Mouse (Mus musculus): ENCODE results near the gene Ptar1. TPM values are rescaled to one million over a fixed set of nuclear protein-coding genes. Genes with fewer than 3 reads are reported as not detected.
"Not testable (repeated sequence)": the region's sequence is repeated elsewhere in the genome, so short reads cannot be mapped to it uniquely, and the experiment has no call there.

Gene Ptar1
- 4.2 and 4.4 TPM in 2 replicates for polyA plus RNA-seq (2012; rRNA removed)

GRCm38 (mm10) chr19:23687296-23688021 is at the start of gene Ptar1:
Ptar1 (plus strand) TSS chr19:23687429.
- no peak for DNase-seq (ENCODE audit: low read depth)

GRCm38 (mm10) chr19:23643819-23644218 is 43.4 kb upstream of the Ptar1 start:
- DNase-seq (ENCODE audit: low read depth): no peak

GRCm38 (mm10) chr19:23645347-23645746 is 41.9 kb upstream of the Ptar1 start:
- DNase-seq (ENCODE audit: low read depth): no peak

GRCm38 (mm10) chr19:23647308-23647707 is 39.9 kb upstream of the Ptar1 start:
- DNase-seq (ENCODE audit: low read depth): no peak

GRCm38 (mm10) chr19:23652644-23653043 is 34.6 kb upstream of the Ptar1 start, which contains the start of gene 1700028P14Rik:
1700028P14Rik (minus strand) TSS chr19:23652812.
- DNase-seq (ENCODE audit: low read depth): no peak

GRCm38 (mm10) chr19:23653154-23653553 is 34.1 kb upstream of the Ptar1 start:
- no peak for DNase-seq (ENCODE audit: low read depth)

- DNase-seq (ENCODE audit: low read depth): no peak
Measured at GRCm38 (mm10) chr19:23657261-23657932, 29.8 kb upstream of the Ptar1 start.

- DNase-seq (ENCODE audit: low read depth): no peak
Measured at GRCm38 (mm10) chr19:23658350-23658749, 28.9 kb upstream of the Ptar1 start.

- DNase-seq (ENCODE audit: low read depth): no peak
Measured at GRCm38 (mm10) chr19:23664083-23664482, 23.1 kb upstream of the Ptar1 start.

- no peak for DNase-seq (ENCODE audit: low read depth)
Measured at GRCm38 (mm10) chr19:23668142-23668655, 19.0 kb upstream of the Ptar1 start.

- DNase-seq (ENCODE audit: low read depth): no peak
Measured at GRCm38 (mm10) chr19:23673021-23673420, 14.2 kb upstream of the Ptar1 start.

GRCm38 (mm10) chr19:23675656-23676055 is 11.6 kb upstream of the Ptar1 start:
- not testable (repeated sequence) for DNase-seq (ENCODE audit: low read depth)

GRCm38 (mm10) chr19:23686962-23687295 is 300 bp upstream of the Ptar1 start:
- no peak for DNase-seq (ENCODE audit: low read depth)

- DNase-seq (ENCODE audit: low read depth): no peak
Measured at GRCm38 (mm10) chr19:23688421-23688946, 1.3 kb downstream of the Ptar1 start.

GRCm38 (mm10) chr19:23694344-23694743 is 7.1 kb downstream of the Ptar1 start:
- peak; percentile 17 for DNase-seq (ENCODE audit: low read depth)

- DNase-seq (ENCODE audit: low read depth): peak; percentile 17
Measured at GRCm38 (mm10) chr19:23697861-23698260, 10.6 kb downstream of the Ptar1 start.

- DNase-seq (ENCODE audit: low read depth): no peak
Measured at GRCm38 (mm10) chr19:23698366-23698765, 11.1 kb downstream of the Ptar1 start.

- no peak for DNase-seq (ENCODE audit: low read depth)
Measured at GRCm38 (mm10) chr19:23699131-23699530, 11.9 kb downstream of the Ptar1 start.

- DNase-seq (ENCODE audit: low read depth): no peak
Measured at GRCm38 (mm10) chr19:23702896-23703295, 15.7 kb downstream of the Ptar1 start.

GRCm38 (mm10) chr19:23705383-23705782 is 18.2 kb downstream of the Ptar1 start:
- no peak for DNase-seq (ENCODE audit: low read depth)

- DNase-seq (ENCODE audit: low read depth): no peak
Measured at GRCm38 (mm10) chr19:23746506-23746905, 59.3 kb downstream of the Ptar1 start.

GRCm38 (mm10) chr19:23757011-23757410 is 69.8 kb downstream of the Ptar1 start:
- no peak for DNase-seq (ENCODE audit: low read depth)

All from gonadal fat pad, adult 2 months (tissue).